Mouse (Mus musculus): Measurements from ENCODE around the gene Cmss1.
A peak's percentile ranks its signal among the peaks of the same experiment; 100 is the strongest.

Cmss1 gene

GRCm38 (mm10) chr16:57558258-57558657 lies 48.4 kb downstream of the Cmss1 start:
- no peak for DNase-seq (ENCODE audit: low read depth, low spot score)

GRCm38 (mm10) chr16:57556244-57556643 lies 50.4 kb downstream of the Cmss1 start:
- DNase-seq (ENCODE audit: low read depth, low spot score) = no peak

- DNase-seq (ENCODE audit: low read depth, low spot score) = no peak
Measured at GRCm38 (mm10) chr16:57555667-57556066, 51.0 kb downstream of the Cmss1 start.

- no peak for DNase-seq (ENCODE audit: low read depth, low spot score)
Measured at GRCm38 (mm10) chr16:57554886-57555400, 51.7 kb downstream of the Cmss1 start.

- DNase-seq (ENCODE audit: low read depth, low spot score) = no peak
Measured at GRCm38 (mm10) chr16:57553235-57553634, 53.4 kb downstream of the Cmss1 start.

- no peak for DNase-seq (ENCODE audit: low read depth, low spot score)
Measured at GRCm38 (mm10) chr16:57552709-57553108, 54.0 kb downstream of the Cmss1 start.

GRCm38 (mm10) chr16:57551617-57552016 lies 55.0 kb downstream of the Cmss1 start:
- no peak for DNase-seq (ENCODE audit: low read depth, low spot score)

GRCm38 (mm10) chr16:57550817-57551216 lies 55.8 kb downstream of the Cmss1 start:
- DNase-seq (ENCODE audit: low read depth, low spot score) = no peak

- DNase-seq (ENCODE audit: low read depth, low spot score) = no peak
Measured at GRCm38 (mm10) chr16:57550088-57550487, 56.6 kb downstream of the Cmss1 start.

- no peak for DNase-seq (ENCODE audit: low read depth, low spot score)
Measured at GRCm38 (mm10) chr16:57549061-57550037, 57.3 kb downstream of the Cmss1 start.

- no peak for DNase-seq (ENCODE audit: low read depth, low spot score)
Measured at GRCm38 (mm10) chr16:57548608-57549007, 58.1 kb downstream of the Cmss1 start.

- no peak for DNase-seq (ENCODE audit: low read depth, low spot score)
Measured at GRCm38 (mm10) chr16:57546355-57546754, 60.3 kb downstream of the Cmss1 start.

- DNase-seq (ENCODE audit: low read depth, low spot score) = peak; percentile 34
Measured at GRCm38 (mm10) chr16:57544441-57544840, 62.2 kb downstream of the Cmss1 start.

- DNase-seq (ENCODE audit: low read depth, low spot score) = no peak
Measured at GRCm38 (mm10) chr16:57543243-57543642, 63.4 kb downstream of the Cmss1 start.

GRCm38 (mm10) chr16:57536511-57536910 lies 70.2 kb downstream of the Cmss1 start:
- no peak for DNase-seq (ENCODE audit: low read depth, low spot score)

GRCm38 (mm10) chr16:57534811-57535210 lies 71.9 kb downstream of the Cmss1 start:
- DNase-seq (ENCODE audit: low read depth, low spot score) = no peak

- no peak for DNase-seq (ENCODE audit: low read depth, low spot score)
Measured at GRCm38 (mm10) chr16:57534365-57534764, 72.3 kb downstream of the Cmss1 start.

- DNase-seq (ENCODE audit: low read depth, low spot score) = no peak
Measured at GRCm38 (mm10) chr16:57532081-57532493, 74.6 kb downstream of the Cmss1 start.

- DNase-seq (ENCODE audit: low read depth, low spot score) = no peak
Measured at GRCm38 (mm10) chr16:57530547-57530946, 76.1 kb downstream of the Cmss1 start.

GRCm38 (mm10) chr16:57528457-57528856 lies 78.2 kb downstream of the Cmss1 start:
- DNase-seq (ENCODE audit: low read depth, low spot score) = no peak

GRCm38 (mm10) chr16:57526893-57527292 lies 79.8 kb downstream of the Cmss1 start:
- no peak for DNase-seq (ENCODE audit: low read depth, low spot score)

- DNase-seq (ENCODE audit: low read depth, low spot score) = no peak
Measured at GRCm38 (mm10) chr16:57525476-57525875, 81.2 kb downstream of the Cmss1 start.

- no peak for DNase-seq (ENCODE audit: low read depth, low spot score)
Measured at GRCm38 (mm10) chr16:57525046-57525445, 81.6 kb downstream of the Cmss1 start.

Measured in telencephalon, adult 2 months (tissue).